Comparison of ENCODE assay signal across 21 mouse cellular contexts in the genomic region with DNA sequence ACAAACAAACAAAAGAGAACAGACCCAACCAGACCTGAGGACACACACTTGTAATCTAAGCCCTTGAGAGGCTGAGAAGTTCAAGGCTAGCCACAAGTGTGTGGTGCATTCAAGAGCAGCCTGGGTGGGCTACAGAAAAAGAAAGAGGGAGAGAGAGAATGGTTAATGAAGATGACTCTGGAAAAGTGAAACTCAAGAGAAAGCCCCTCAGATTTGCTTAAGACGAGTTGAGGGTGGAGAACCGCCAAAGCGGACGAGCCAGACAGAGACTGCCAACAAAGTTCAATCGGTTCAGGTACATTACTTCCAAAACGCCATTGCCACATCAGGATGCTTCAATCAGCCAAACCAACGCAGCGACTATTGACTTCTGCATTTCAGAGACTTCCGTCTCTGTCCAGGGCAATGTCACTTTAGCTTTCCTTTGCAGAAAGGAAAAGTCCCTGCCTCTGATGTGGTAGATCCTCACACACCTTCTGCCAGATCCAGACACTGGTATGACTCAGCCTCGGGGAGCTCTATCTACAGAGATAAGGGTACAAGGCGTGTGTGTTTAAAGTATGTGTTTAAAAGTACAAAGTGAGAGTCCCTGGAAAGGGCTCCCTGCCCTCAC. TPM values are rescaled to one million over a fixed set of nuclear protein-coding genes. Genes with fewer than 3 reads are reported as not detected.
A peak's percentile ranks its signal among the peaks of the same experiment; 100 is the strongest.
DNase-seq lines count a peak whose midpoint lies in the region; ATAC-seq lines count a peak whose summit lies in the region.
"Had no signal": no experiment of that assay in that cellular context is flagged by ENCODE, and none has a peak within 500 bp of the region (broad histone marks: within the 10 kb centered on the region; RNA-seq: fewer than 3 reads in every experiment).

No protein-coding gene starts in this region.

- peaks cover 25% of the 10 kb centered on the region for H3K4me1 ChIP-seq in liver, embryonic 16.5 days (ENCODE audit: control insufficient read depth, low read depth, low read length)

- peak; percentile 10 for DNase-seq in thymus, postnatal 4 days
- DNase-seq in thymus, postnatal 10 days (ENCODE audit: low spot score in 2 of 2), result no peak
- no peak for DNase-seq in adrenal gland, adult 18-20 months (ENCODE audit: low spot score in 2 of 2)
- no peak for DNase-seq in left cerebral cortex, postnatal 14 days (ENCODE audit: low spot score in 2 of 2)
- no peak for DNase-seq in right cerebral cortex, adult 18-20 months
- DNase-seq in heart, postnatal 36 days, result no peak
- DNase-seq: cerebellum, adult 11 months; cerebellum, postnatal 36 days; kidney, postnatal 14 days; layer of hippocampus, adult 9-11 months; lung, adult 2 months; retina, postnatal 1 day had no signal

- H3K36me3 ChIP-seq in liver, embryonic 16.5 days (ENCODE audit: control insufficient read depth, insufficient read depth), result no peaks in the 10 kb centered on the region
- H3K36me3 ChIP-seq: forebrain, embryonic 10.5 days; hindbrain, embryonic 12.5 days; neural tube, embryonic 12.5 days had no signal

- H3K4me3 ChIP-seq in liver, embryonic 16.5 days (ENCODE audit: low read depth, low read length), result no peak overlapping the region
- H3K4me3 ChIP-seq: forebrain, embryonic 10.5 days; hindbrain, embryonic 12.5 days; neural tube, embryonic 12.5 days had no signal

- no peaks in the 10 kb centered on the region for H3K9me3 ChIP-seq in liver, embryonic 16.5 days (replicated peaks; ENCODE audit: control insufficient read depth, low read length)
- H3K9me3 ChIP-seq: forebrain, embryonic 10.5 days; hindbrain, embryonic 12.5 days; neural tube, embryonic 12.5 days had no signal

- intact Hi-C loops in left cerebral cortex, postnatal 14 days (cut with DNase I), result no loop called here
- intact Hi-C loops in heart, postnatal 36 days (cut with DNase I), result no loop called here

- WGBS in liver, embryonic 16.5 days (ENCODE audit: insufficient replicate concordance), result 33% methylated on average over 11 of the region's 11 CpGs

- peak; percentile 63 for ATAC-seq in erythroid progenitor cell, adult 5-6 weeks (replicated peaks; ENCODE audit: low FRiP score, poor library complexity, severe bottlenecking)
- ATAC-seq in liver, embryonic 16.5 days (ENCODE audit: low read depth), result peak; percentile 43; the same call in 1 of the 2 replicates
- ATAC-seq: intestine, embryonic 16.5 days had no signal

- H3K9ac ChIP-seq in liver, embryonic 16.5 days (ENCODE audit: low read depth, low read length), result 0 out of 2 replicates have a peak overlapping the region, but pooled peaks have one; percentile 14
- H3K9ac ChIP-seq: hindbrain, embryonic 12.5 days; neural tube, embryonic 12.5 days had no signal

- H3K27ac ChIP-seq in liver, embryonic 16.5 days (ENCODE audit: low read length), result no peak overlapping the region
- H3K27ac ChIP-seq: forebrain, embryonic 10.5 days; hindbrain, embryonic 12.5 days; macrophage; neural tube, embryonic 12.5 days had no signal

- H3K27me3 ChIP-seq in liver, embryonic 16.5 days (ENCODE audit: control insufficient read depth, insufficient read depth, low read depth, low read length), result no peaks in the 10 kb centered on the region
- H3K27me3 ChIP-seq: neural tube, embryonic 12.5 days had no signal

- no peak overlapping the region for H3K4me2 ChIP-seq in liver, embryonic 16.5 days (ENCODE audit: low read depth, low read length)
- H3K4me2 ChIP-seq: hindbrain, embryonic 12.5 days; neural tube, embryonic 12.5 days had no signal

RNA-seq across cellular contexts. Expression of a gene that starts 11.1 kb away (rescaled TPM):
- total RNA-seq in erythroid progenitor cell, adult 5-6 weeks (2015; ENCODE audit: low replicate concordance), result 1.8 and 6.7 TPM in 2 replicates
- total RNA-seq in erythroid progenitor cell, adult 5-6 weeks (2017; ENCODE audit: low replicate concordance), result 1.0 and 17.8 TPM in 2 replicates
- 19.6 and 20.4 TPM in 2 replicates for polyA plus RNA-seq in liver, embryonic 16.5 days (2015; fragmentation: Nextera tagmentation; extraction: Ambion mirVana)
- 1 to 10 TPM; 8.1 to 9.1 TPM for total RNA-seq in adrenal gland, adult 18-20 months (2021)
- total RNA-seq in left cerebral cortex, postnatal 14 days (2021), result under 1 TPM; 0.33 to 0.95 TPM
- 1 to 10 TPM; 5.4 to 7.1 TPM for total RNA-seq in heart, postnatal 36 days (2021)

RNA-seq across cellular contexts. Expression of a gene that starts 14.0 kb away (rescaled TPM):
- total RNA-seq in erythroid progenitor cell, adult 5-6 weeks (2015; ENCODE audit: low replicate concordance), result 69.6 and 70.0 TPM in 2 replicates
- total RNA-seq in erythroid progenitor cell, adult 5-6 weeks (2017; ENCODE audit: low replicate concordance), result 53.6 and 56.5 TPM in 2 replicates
- polyA plus RNA-seq in liver, embryonic 16.5 days (2015; fragmentation: Nextera tagmentation; extraction: Ambion mirVana), result 24.1 and 25.3 TPM in 2 replicates
- total RNA-seq in adrenal gland, adult 18-20 months (2021), result 100 to 1,000 TPM; 118 to 147 TPM
- 100 to 1,000 TPM; 115 to 116 TPM for total RNA-seq in left cerebral cortex, postnatal 14 days (2021)
- 10 to 100 TPM; 82.9 to 92.8 TPM for total RNA-seq in heart, postnatal 36 days (2021)

RNA-seq across cellular contexts. Expression of a gene that starts 18.1 kb away (rescaled TPM):
- 39.0 and 53.3 TPM in 2 replicates for total RNA-seq in erythroid progenitor cell, adult 5-6 weeks (2015; ENCODE audit: low replicate concordance)
- total RNA-seq in erythroid progenitor cell, adult 5-6 weeks (2017; ENCODE audit: low replicate concordance), result 45.6 and 48.8 TPM in 2 replicates
- polyA plus RNA-seq in liver, embryonic 16.5 days (2015; fragmentation: Nextera tagmentation; extraction: Ambion mirVana), result 22.6 and 24.9 TPM in 2 replicates
- total RNA-seq in adrenal gland, adult 18-20 months (2021), result 10 to 100 TPM; 11.5 to 15.3 TPM
- total RNA-seq in left cerebral cortex, postnatal 14 days (2021), result 10 to 100 TPM; 20.0 to 20.7 TPM
- total RNA-seq in heart, postnatal 36 days (2021), result 10 to 100 TPM in 1 of 2 experiments, 1 to 10 TPM in 1; 8.7 to 10.4 TPM

RNA-seq across cellular contexts. Expression of a gene that starts 33.2 kb away (rescaled TPM):
- total RNA-seq in erythroid progenitor cell, adult 5-6 weeks (2015; ENCODE audit: low replicate concordance), result 2.2 TPM in 1 of 2 replicates, not detected in the other
- 0.98 and 1.5 TPM in 2 replicates for total RNA-seq in erythroid progenitor cell, adult 5-6 weeks (2017; ENCODE audit: low replicate concordance)
- 753 and 817 TPM in 2 replicates for polyA plus RNA-seq in liver, embryonic 16.5 days (2015; fragmentation: Nextera tagmentation; extraction: Ambion mirVana)
- not detected for total RNA-seq in adrenal gland, adult 18-20 months (2021)
- total RNA-seq in left cerebral cortex, postnatal 14 days (2021), result not detected
- not detected for total RNA-seq in heart, postnatal 36 days (2021)
- total RNA-seq: left cerebral cortex, postnatal 25 days; midbrain, postnatal 0 days had no signal
- polyA plus RNA-seq: hindbrain, embryonic 12.5 days; macrophage; midbrain, postnatal 0 days had no signal

RNA-seq across cellular contexts. Expression of a gene that starts 37.3 kb away (rescaled TPM):
- total RNA-seq in erythroid progenitor cell, adult 5-6 weeks (2015; ENCODE audit: low replicate concordance), result not detected in 2 replicates
- total RNA-seq in erythroid progenitor cell, adult 5-6 weeks (2017; ENCODE audit: low replicate concordance), result 0.26 and 1.3 TPM in 2 replicates
- 3.8 and 4.7 TPM in 2 replicates for polyA plus RNA-seq in liver, embryonic 16.5 days (2015; fragmentation: Nextera tagmentation; extraction: Ambion mirVana)
- total RNA-seq in adrenal gland, adult 18-20 months (2021), result 10 to 100 TPM; 11.5 to 20.8 TPM
- total RNA-seq in left cerebral cortex, postnatal 14 days (2021), result 1 to 10 TPM; 2.0 to 2.5 TPM
- 10 to 100 TPM; 51.4 to 52.3 TPM for total RNA-seq in heart, postnatal 36 days (2021)
